Mouse (Mus musculus) hindbrain, embryonic 10.5 days (tissue): ENCODE measurements at regions not wholly inside any gene's neighbourhood (a gene's known extent, or its start where the extent isn't known, plus 50 kb on each side); places are given as distances from the start of the nearest gene placed in this dataset.

Experiments used
- DNase-seq: peaks from one replicate; pipeline ENCODE4 v3.0.0-alpha.2; 2017; ENCODE audit warnings: low spot score
- H3K27ac ChIP-seq: fragments of 300-500 bp; sonication (generic); 2 replicates; pipeline ENCODE4 v1.5.1; 2016; ENCODE audit warnings: mild to moderate bottlenecking, moderate library complexity
- H3K27me3 ChIP-seq: fragments of 300-500 bp; sonication (generic); 2 replicates; pipeline ENCODE4 v1.6.1; 2016; ENCODE audit warnings: mild to moderate bottlenecking; ENCODE audit not compliant: poor library complexity, insufficient read depth, severe bottlenecking
- H3K36me3 ChIP-seq: fragments of 300-500 bp; sonication (generic); 2 replicates; pipeline ENCODE4 v1.6.1; 2016; ENCODE audit warnings: mild to moderate bottlenecking, moderate library complexity
- H3K4me1 ChIP-seq: fragments of 300-500 bp; sonication (generic); replicated peaks from 2 replicates; pipeline ENCODE4 v1.6.1; 2016; ENCODE audit warnings: mild to moderate bottlenecking
- H3K4me3 ChIP-seq: fragments of 300-500 bp; sonication (generic); 2 replicates; pipeline ENCODE4 v1.5.1; 2016; ENCODE audit warnings: mild to moderate bottlenecking, moderate library complexity
- H3K9me3 ChIP-seq: fragments of 300-500 bp; sonication (generic); 2 replicates; pipeline ENCODE4 v1.6.1; 2016; ENCODE audit warnings: mild to moderate bottlenecking, moderate library complexity
- WGBS: fragments of 180-500 bp; shearing (Covaris S2); methylation state at CpG from one replicate; pipeline ENCODE4 v1.1.7; 2016; 5-methylcytosine and 5-hydroxymethylcytosine counted together

DNA sequence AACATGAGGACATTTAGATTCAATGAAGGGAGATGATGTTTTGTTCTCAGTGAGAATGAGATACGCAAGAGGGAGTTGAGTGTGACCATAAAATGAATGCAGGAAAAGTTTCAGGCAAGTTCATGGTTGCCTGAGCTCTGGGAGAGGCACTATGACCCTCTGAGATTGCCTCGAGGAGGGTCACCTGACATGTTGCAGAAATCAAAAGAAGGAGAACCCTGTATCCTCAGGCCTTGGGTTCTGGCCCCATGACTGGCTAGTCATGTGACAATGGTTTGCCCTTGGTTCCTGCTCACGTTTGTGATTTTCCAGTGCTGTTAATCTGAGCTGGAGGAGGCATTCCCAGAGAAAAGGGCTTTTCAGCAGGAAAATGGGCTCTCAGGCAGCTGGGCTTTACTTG, 98.9 kb downstream of the Mab21l3 start:
- H3K27ac ChIP-seq, result no peak overlapping the region
- 0 out of 2 replicates have a peak, but pooled peaks cover 9% of the 10 kb centered on the region for H3K4me1 ChIP-seq
- H3K9me3 ChIP-seq, result peaks cover 5% of the 10 kb centered on the region; the same call in 1 of the 2 replicates
- no peak for DNase-seq
- H3K36me3 ChIP-seq, result no peaks in the 10 kb centered on the region
- no peak overlapping the region for H3K4me3 ChIP-seq
- no peaks in the 10 kb centered on the region for H3K27me3 ChIP-seq
- WGBS, result 69% methylated on average over 3 of the region's 3 CpGs

DNA sequence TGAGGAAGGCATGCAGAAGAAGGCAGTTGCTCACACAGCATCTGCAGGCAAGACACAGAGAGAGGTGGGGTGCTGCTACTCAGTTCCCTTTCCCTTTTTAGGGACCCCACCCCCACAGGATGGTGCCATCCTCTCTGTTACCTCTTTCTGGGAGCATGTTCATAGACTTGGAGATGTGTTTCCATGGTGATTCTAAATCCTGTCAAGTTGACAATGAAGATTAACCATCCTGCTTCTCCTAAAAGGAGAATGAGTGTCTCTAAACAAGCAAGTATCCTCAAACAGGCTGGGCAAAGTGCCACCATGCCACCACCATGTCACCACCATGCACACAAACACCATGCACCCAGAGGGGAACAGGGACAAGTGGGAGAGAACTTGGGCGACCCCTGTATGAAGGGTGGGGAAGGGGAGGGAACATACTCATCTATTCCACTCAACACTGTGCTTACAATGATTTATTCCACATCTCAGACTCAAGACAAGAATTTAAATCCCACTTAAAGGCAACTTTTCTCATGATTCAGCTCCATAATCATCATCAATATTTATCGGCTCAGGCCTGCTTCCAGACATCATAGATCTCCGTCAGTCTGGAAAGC, 99.6 kb downstream of the Mab21l3 start:
- Histone ChIP-seq H3K36me3 (no peaks in the 10 kb centered on the region), H3K27ac (no peak overlapping the region), H3K27me3 (no peaks in the 10 kb centered on the region), H3K4me1 (0 out of 2 replicates have a peak, but pooled peaks cover 9% of the 10 kb centered on the region), H3K4me3 (no peak overlapping the region), H3K9me3 (peaks cover 5% of the 10 kb centered on the region; the same call in 1 of the 2 replicates)
- no peak for DNase-seq
- 85% methylated on average over 3 of the region's 3 CpGs for WGBS

DNA sequence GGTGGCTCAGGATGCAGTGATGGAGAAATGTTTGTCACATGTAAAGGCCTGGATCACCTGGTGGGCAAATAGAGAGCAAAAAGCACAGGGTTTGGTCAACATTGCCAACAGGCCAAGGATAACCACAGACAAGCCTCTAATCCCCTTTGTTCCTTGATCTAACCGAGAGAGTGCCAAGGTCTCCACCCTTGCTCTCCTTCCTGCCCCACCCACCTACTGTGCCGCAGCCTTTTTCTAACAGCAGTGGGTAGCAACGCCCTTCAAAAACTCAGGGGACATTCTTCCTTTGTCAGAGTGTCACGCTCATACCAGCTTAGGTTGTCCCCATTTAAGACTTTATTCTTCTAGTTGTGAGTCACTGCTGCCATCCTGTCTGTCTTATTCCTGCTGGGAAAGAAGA, 100.6 kb downstream of the Mab21l3 start:
- 0 out of 2 replicates have a peak, but pooled peaks cover 9% of the 10 kb centered on the region for H3K4me1 ChIP-seq
- WGBS, result 52% methylated on average over 4 of the region's 4 CpGs
- no peak for DNase-seq
- no peaks in the 10 kb centered on the region for H3K36me3 ChIP-seq
- no peak overlapping the region for H3K4me3 ChIP-seq
- no peak overlapping the region for H3K27ac ChIP-seq
- H3K27me3 ChIP-seq, result no peaks in the 10 kb centered on the region
- H3K9me3 ChIP-seq, result no peaks in the 10 kb centered on the region

DNA sequence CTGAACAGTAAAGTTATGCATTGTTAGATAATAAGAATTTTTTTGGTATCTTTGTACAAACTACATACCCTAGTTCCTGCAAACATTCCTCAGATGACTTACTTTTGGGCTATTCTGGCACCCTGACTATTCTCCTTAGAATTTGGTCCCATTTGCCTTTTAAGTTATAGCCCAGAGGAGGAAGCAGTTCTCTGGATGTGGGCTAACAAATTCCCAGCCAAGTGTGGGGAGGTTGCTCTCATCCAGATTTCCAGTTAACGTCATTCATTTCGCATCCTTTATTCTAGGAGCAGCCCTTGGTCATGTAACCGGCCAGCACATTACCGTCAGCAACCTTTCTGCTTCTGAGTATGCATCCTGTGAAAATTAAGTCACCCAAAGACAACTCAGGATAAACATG, 107.9 kb downstream of the Mab21l3 start:
- no peaks in the 10 kb centered on the region for H3K36me3 ChIP-seq
- H3K4me3 ChIP-seq, result no peak overlapping the region
- H3K27me3 ChIP-seq, result no peaks in the 10 kb centered on the region
- H3K27ac ChIP-seq, result no peak overlapping the region
- no peaks in the 10 kb centered on the region for H3K4me1 ChIP-seq
- no peak for DNase-seq
- WGBS, result 91% methylated on average over 4 of the region's 4 CpGs
- H3K9me3 ChIP-seq, result no peaks in the 10 kb centered on the region

DNA sequence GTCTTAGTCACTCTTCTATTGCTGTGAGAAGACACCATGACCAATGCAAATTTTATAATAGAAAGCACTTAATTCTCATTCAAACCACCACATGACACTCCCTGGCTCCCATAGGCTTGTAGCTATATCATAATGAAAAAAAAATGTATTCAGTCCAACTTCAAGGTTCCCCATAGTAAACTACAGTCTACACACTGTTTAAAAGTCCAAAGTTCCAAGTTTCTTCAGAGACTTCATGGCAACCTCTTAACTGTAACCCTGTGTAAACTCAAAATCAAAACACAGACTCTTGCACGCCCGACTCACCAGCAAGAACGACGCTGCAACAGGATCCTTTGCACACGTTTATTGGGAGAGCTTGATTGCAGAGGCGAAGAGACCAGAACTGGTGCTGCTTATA, 111.6 kb downstream of the Mab21l3 start:
- no peak overlapping the region for H3K27ac ChIP-seq
- no peak for DNase-seq
- no peaks in the 10 kb centered on the region for H3K4me1 ChIP-seq
- no peak overlapping the region for H3K4me3 ChIP-seq
- 93% methylated on average over 6 of the region's 6 CpGs for WGBS
- H3K27me3 ChIP-seq, result no peaks in the 10 kb centered on the region
- H3K36me3 ChIP-seq, result no peaks in the 10 kb centered on the region
- H3K9me3 ChIP-seq, result peaks cover 7% of the 10 kb centered on the region; the same call in 1 of the 2 replicates

DNA sequence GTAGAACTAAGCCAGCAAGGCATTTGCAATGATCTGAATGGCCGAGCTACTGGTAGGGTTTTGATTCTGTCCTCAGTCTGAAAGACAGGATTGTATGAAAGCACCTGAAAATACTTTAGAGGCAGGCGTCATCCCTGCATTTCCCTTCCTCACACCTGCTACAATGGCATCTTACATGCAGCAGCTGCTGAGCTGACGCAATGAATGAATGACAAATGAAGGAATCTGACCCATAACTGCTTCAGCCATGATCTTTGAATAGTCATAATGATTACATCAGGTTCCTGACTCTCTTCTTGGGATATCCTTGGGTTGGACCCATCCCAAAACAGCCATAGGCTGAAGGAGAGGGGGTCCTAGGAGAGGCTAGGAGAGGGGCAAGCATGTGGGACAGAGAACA, 119.7 kb downstream of the Mab21l3 start:
- Histone ChIP-seq H3K27me3 (no peaks in the 10 kb centered on the region), H3K9me3 (peaks cover 7% of the 10 kb centered on the region; the same call in 1 of the 2 replicates), H3K4me3 (no peak overlapping the region), H3K36me3 (no peaks in the 10 kb centered on the region), H3K27ac (no peak overlapping the region), H3K4me1 (no peaks in the 10 kb centered on the region)
- no peak for DNase-seq
- 82% methylated on average over 3 of the region's 3 CpGs for WGBS

DNA sequence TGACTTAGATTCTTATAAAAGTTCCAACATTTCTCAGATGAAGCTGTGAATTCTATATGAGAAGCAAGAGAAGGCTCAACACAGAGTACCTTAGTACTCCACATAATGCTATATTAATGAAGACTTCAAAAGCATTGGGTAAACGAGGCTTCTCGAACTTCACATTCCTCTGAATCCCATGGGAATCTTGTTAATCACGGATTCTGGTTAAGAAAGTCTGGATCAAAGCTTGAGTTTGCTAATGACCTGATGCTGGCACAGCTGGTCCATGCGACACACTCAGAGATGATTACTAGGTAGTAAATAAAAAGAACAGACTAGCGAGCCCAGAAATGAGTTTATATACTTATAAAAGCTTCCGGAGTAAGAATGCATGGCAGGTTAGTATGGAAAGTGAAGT, 118.4 kb upstream of the Atp1a1 start:
- 59% methylated on average over 6 of the region's 6 CpGs for WGBS

DNA sequence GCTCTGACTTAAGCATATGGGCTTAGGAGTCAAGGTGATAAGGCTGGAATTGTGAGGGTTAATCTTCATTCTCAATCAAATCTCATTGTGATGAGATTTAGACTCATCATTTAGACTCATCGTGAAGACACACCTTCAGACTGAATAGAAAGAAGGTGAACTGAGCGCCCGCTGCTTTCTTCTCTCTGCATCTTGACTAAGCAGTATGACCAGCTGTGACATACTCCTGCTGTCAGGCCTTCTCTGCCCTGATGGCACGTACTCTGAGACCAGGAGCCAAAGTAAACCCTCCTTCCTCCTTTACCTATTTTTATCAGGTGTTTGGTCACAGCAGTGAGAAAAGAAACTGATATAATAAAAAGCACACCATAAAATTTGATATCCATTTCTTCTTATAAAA, 117.5 kb upstream of the Atp1a1 start:
- Histone ChIP-seq H3K36me3 (no peaks in the 10 kb centered on the region), H3K27me3 (no peaks in the 10 kb centered on the region), H3K9me3 (no peaks in the 10 kb centered on the region), H3K27ac (no peak overlapping the region), H3K4me3 (no peak overlapping the region), H3K4me1 (no peaks in the 10 kb centered on the region)
- WGBS, result 93% methylated on average over 4 of the region's 4 CpGs
- no peak for DNase-seq

More for the DNA sequence above, 118.4 kb upstream of the Atp1a1 start:
- no peaks in the 10 kb centered on the region for H3K36me3 ChIP-seq
- H3K27ac ChIP-seq, result no peak overlapping the region
- H3K27me3 ChIP-seq, result no peaks in the 10 kb centered on the region
- no peak overlapping the region for H3K4me3 ChIP-seq
- H3K9me3 ChIP-seq, result no peaks in the 10 kb centered on the region
- no peak for DNase-seq
- H3K4me1 ChIP-seq, result no peaks in the 10 kb centered on the region

DNA sequence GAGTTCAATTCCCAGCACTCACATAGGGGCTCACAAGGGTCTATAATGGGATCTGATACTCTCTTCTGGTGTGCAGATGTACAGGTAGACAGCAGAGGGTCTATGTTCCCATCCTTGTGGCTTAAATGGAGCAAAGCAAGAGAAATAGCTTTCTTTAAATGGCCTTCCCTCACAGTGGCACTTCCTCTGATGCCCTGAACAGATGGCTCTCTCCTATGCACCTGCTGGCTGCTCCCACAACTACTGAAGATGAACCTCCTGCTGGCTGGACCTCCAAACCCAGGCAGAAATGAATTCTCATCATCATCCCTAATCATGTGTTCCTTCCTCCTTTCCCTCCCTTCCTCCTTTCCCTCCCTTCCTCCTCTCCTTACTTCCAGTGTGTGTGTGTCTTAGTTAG, 110.9 kb upstream of the Atp1a1 start:
- H3K27me3 ChIP-seq, result no peaks in the 10 kb centered on the region
- no peak overlapping the region for H3K27ac ChIP-seq
- peaks cover 34% of the 10 kb centered on the region for H3K4me1 ChIP-seq
- H3K4me3 ChIP-seq, result no peak overlapping the region
- H3K36me3 ChIP-seq, result no peaks in the 10 kb centered on the region
- no peak for DNase-seq
- no peaks in the 10 kb centered on the region for H3K9me3 ChIP-seq

DNA sequence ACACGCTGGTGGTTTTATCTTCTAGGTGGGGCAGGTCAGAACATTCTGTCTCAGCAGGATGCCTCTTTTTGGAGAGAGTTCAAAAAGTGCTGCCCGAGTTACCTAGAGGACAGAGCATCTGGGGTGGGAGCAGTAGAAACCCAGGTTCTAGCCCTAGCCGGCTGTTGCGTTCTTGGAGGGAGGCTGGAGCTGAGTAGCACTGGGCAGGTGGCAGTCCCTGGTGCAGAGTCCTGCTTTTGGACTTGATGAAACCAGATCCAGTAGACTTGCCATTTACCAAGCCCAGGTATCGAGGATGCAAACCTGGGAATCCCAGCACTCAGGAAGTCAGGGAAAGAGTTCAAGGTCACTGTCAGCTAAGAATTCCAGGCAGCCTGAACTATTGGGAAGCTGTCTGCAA, 110.3 kb upstream of the Atp1a1 start:
- Histone ChIP-seq H3K27ac (no peak overlapping the region), H3K9me3 (no peaks in the 10 kb centered on the region), H3K4me3 (no peak overlapping the region), H3K4me1 (peaks cover 34% of the 10 kb centered on the region), H3K36me3 (no peaks in the 10 kb centered on the region), H3K27me3 (no peaks in the 10 kb centered on the region)
- WGBS, result 79% methylated on average over 5 of the region's 5 CpGs
- no peak for DNase-seq

DNA sequence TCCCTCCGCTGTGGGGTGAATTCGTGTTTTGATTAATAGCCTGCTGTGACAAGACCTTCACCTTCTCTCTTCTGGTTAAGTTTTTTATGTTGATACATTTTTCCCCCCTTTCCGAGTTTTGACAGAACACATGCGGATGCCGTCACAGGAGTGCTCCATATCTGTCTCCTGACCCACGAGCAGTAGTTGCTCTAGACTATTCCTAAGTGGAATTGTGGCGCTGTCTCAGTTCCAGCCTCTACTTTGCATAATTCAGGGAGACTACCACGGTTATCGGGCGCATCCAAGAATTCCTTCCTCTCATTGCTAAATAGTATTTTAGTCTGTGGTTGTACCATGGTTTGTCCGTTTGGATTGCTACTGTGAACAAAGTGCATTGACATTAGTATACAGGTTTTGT, 109.2 kb upstream of the Atp1a1 start:
- H3K27ac ChIP-seq, result 0 out of 2 replicates have a peak overlapping the region, but pooled peaks have one; percentile 76
- DNase-seq, result no peak
- WGBS, result 77% methylated on average over 11 of the region's 11 CpGs
- H3K4me3 ChIP-seq, result no peak overlapping the region
- H3K27me3 ChIP-seq, result no peaks in the 10 kb centered on the region
- peaks cover 38% of the 10 kb centered on the region for H3K4me1 ChIP-seq
- H3K36me3 ChIP-seq, result no peaks in the 10 kb centered on the region
- H3K9me3 ChIP-seq, result no peaks in the 10 kb centered on the region

DNA sequence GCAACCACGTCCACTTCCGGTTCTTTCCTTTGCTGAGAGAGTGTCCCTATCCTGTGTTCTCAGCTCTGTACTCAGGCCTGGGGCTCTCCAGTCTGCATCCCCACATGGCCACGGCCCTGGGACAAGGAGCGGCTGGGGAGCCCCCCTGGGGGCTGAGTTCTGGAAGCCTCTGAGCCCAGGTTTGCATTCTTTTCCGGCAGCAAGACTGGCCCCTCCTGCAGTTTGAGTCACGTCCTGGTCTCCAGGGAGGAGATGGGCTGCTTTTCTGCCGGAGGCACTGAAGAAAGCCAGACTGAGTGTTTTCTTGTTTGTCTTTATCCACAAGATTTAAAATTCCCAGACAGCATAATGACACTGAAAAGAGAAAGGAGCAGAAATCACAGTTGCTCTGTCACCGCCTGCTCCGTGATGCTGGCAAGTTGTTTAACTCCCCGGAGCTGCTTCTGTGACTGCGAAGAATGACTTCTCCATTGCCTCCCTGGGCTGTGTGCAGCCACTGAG, 108.7 kb upstream of the Atp1a1 start:
- Histone ChIP-seq H3K4me1 (peaks cover 38% of the 10 kb centered on the region), H3K36me3 (no peaks in the 10 kb centered on the region), H3K27me3 (no peaks in the 10 kb centered on the region), H3K9me3 (no peaks in the 10 kb centered on the region), H3K27ac (peak overlapping the region; percentile 76), H3K4me3 (0 out of 2 replicates have a peak overlapping the region, but pooled peaks have one; percentile 16)
- 28% methylated on average over 11 of the region's 11 CpGs for WGBS
- peak; percentile 21 for DNase-seq

DNA sequence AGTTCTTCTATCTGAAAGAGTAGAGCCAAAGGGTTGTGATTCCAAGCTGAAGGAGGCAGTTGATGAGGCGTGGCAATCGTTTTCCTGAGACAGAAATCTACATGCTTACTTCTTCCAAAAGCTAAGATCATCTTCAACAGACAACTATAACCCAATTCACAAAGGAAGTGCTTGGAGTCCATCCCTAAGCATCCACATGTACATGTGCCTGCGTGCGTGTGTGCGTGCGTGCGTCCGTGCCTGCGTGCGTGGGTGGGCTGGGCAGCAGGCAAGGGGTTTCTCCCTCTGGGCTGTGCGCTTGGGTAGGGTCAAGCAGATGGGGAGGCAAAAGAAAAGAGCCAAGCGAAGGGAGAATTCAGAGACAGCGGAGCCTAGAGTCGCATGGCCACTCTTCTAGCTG, 108.2 kb upstream of the Atp1a1 start:
- Histone ChIP-seq H3K27ac (peak overlapping the region; percentile 76), H3K27me3 (no peaks in the 10 kb centered on the region), H3K36me3 (no peaks in the 10 kb centered on the region), H3K9me3 (no peaks in the 10 kb centered on the region), H3K4me1 (peaks cover 38% of the 10 kb centered on the region), H3K4me3 (no peak overlapping the region)
- peak; percentile 5 for DNase-seq
- 75% methylated on average over 14 of the region's 14 CpGs for WGBS
